Mouse (Mus musculus): ENCODE measurements around the gene Grm4. TPM values are rescaled to one million over a fixed set of nuclear protein-coding genes. Genes with fewer than 3 reads are reported as not detected.

Grm4 gene
- polyA plus RNA-seq, 1 experiment from 2014 or later: 1.3 TPM

DNA sequence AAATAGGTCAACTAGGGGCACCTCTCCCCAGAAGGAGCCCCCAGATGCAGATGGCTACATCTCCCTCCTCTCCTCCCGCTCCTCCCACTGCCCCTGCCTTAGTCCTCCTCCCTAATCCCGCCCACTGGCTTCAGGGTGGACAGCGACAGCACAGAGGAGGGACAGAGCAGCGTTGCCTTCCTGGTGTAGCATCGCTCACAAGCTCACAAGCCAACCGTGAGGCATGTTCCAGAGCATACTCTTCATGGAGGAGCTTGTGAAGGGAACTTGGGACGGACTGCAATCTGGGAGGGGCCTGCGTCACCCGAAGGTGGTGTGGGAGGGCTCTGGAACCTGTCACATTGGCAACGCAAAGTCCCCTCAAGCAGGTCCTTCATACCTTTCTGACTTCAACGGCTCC is 14.8 kb downstream of the Grm4 start:
- H3K9me3 ChIP-seq (ENCODE audit: control insufficient read depth, low read length): no peaks in the 10 kb centered on the region
- peaks cover 18% of the 10 kb centered on the region for H3K4me1 ChIP-seq (replicated peaks; ENCODE audit: control insufficient read depth, insufficient read depth, low read length)
- H3K9ac ChIP-seq (ENCODE audit: low read length): peak overlapping the region; percentile 35; the same call in 1 of the 2 replicates
- H3K27me3 ChIP-seq (ENCODE audit: control insufficient read depth, insufficient read depth, low read length): peaks cover 16% of the 10 kb centered on the region
- no peak for DNase-seq (ENCODE audit: low spot score)
- H3K27ac ChIP-seq (ENCODE audit: low read depth, low read length): no peak overlapping the region
- no peak overlapping the region for H3K4me2 ChIP-seq (ENCODE audit: low read depth, low read length, severe bottlenecking)
- WGBS: 46% methylated on average over 11 of the region's 11 CpGs
- no peak overlapping the region for H3K4me3 ChIP-seq (ENCODE audit: low read depth, low read length)
- ATAC-seq (replicated peaks; ENCODE audit: low FRiP score): no peak
- H3K36me3 ChIP-seq (ENCODE audit: control insufficient read depth, insufficient read depth, low read length): no peaks in the 10 kb centered on the region

DNA sequence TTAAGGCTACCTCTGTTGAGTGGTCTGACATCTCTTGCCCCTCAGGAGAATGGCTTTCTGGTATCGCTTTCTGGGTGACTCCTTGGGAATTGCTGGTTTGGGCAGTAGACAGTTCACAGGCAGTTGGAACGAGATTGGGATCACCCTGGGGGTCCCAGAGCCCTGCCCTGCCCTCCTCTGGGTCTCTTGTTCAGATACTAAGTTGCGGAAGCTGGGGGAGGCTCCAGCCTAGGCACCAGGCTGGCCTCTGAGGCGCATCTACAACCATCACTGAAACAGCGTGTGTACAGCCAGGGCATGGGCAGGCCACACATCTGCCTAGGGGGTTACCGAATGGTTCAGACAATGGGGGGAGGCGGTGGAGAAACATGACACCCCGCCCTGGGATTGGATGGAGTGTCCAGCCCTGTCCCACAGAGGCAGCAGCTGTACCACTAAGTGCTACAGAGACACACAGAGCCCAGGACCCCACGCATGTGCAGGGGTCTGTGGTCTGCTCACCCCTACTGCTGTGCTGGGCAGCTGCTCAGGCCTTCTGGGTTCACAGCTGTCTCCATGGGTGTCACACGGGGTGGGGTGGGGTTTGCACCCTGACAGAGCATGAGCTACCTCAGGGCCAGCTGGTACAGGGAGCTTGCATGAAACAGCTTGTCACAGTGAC is 15.9 kb downstream of the Grm4 start:
- Histone ChIP-seq H3K27me3 (ENCODE audit: control insufficient read depth, insufficient read depth, low read length) (peaks cover 7% of the 10 kb centered on the region), H3K4me1 (replicated peaks; ENCODE audit: control insufficient read depth, insufficient read depth, low read length) (peaks cover 25% of the 10 kb centered on the region), H3K4me2 (ENCODE audit: low read depth, low read length, severe bottlenecking) (no peak overlapping the region), H3K36me3 (ENCODE audit: control insufficient read depth, insufficient read depth, low read length) (no peaks in the 10 kb centered on the region), H3K9me3 (ENCODE audit: control insufficient read depth, low read length) (no peaks in the 10 kb centered on the region), H3K27ac (ENCODE audit: low read depth, low read length) (peak overlapping the region; percentile 55), H3K4me3 (ENCODE audit: low read depth, low read length) (no peak overlapping the region), H3K9ac (ENCODE audit: low read length) (peak overlapping the region; percentile 35)
- WGBS: 18% methylated on average over 10 of the region's 10 CpGs
- peak; percentile 53 for ATAC-seq (replicated peaks; ENCODE audit: low FRiP score)
- DNase-seq (ENCODE audit: low spot score): peak; percentile 81

DNA sequence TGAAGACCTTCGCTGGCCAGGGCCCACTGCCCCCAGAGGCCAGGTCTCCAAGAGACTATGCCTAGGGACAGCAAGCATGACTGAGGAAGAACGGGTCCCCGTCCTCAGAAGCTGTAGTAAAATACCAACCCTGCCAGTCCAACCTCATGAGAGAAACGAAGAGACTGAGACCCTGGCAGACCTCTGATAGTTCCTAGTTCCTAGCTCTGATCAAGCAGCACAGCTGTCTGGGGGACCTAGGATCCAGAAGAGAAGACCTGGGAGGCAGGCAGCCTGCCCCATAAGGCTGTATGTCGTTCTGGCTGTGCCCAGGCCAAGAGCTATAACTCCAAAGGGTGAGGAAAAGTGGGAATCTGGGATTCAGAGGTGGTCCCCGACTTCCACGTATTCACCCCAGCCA is 17.3 kb downstream of the Grm4 start:
- Histone ChIP-seq H3K27ac (ENCODE audit: low read depth, low read length) (no peak overlapping the region), H3K36me3 (ENCODE audit: control insufficient read depth, insufficient read depth, low read length) (no peaks in the 10 kb centered on the region), H3K4me2 (ENCODE audit: low read depth, low read length, severe bottlenecking) (no peak overlapping the region), H3K9me3 (ENCODE audit: control insufficient read depth, low read length) (no peaks in the 10 kb centered on the region), H3K27me3 (ENCODE audit: control insufficient read depth, insufficient read depth, low read length) (peaks cover 1% of the 10 kb centered on the region; the same call in 1 of the 2 replicates), H3K9ac (ENCODE audit: low read length) (no peak overlapping the region), H3K4me3 (ENCODE audit: low read depth, low read length) (no peak overlapping the region), H3K4me1 (replicated peaks; ENCODE audit: control insufficient read depth, insufficient read depth, low read length) (peaks cover 25% of the 10 kb centered on the region)
- DNase-seq (ENCODE audit: low spot score) (no peak), ATAC-seq (replicated peaks; ENCODE audit: low FRiP score) (no peak)
- 71% methylated on average over 7 of the region's 7 CpGs for WGBS

DNA sequence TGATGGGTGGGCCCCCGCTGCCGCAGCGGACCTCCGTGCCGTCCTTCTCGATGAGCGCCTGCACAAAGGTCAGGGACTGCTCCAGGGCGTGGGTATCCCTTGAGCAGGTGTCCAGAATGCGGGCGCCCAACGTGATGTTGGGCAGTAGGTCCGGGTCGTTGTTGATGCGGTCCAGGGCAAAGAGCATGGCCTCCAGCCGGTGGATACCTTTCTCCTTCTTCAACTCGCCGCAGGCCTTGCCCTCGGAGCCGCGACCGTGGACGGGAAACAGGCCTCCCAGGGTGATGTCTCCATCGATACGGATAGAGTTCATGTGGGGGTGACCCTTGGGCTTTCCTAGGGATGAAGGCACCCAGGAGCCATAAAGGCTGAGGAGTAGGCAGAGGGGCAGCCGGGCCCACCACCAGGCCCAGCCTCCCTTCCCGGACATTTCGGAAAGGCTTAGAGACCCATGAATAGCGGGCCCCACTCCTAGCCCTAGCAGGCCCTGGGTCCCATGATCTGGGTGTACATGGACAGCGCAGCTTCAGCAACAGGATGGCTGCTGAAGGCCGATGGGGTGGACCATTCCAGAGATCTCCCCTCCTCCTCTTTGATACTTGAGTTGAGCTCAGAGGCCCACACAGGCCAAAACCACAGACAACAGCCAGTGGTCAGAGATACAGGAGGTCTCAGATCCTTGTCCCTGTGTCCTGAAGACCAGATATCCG is 18.3 kb downstream of the Grm4 start:
- DNase-seq (ENCODE audit: low spot score): no peak
- Histone ChIP-seq H3K27me3 (ENCODE audit: control insufficient read depth, insufficient read depth, low read length) (no peaks in the 10 kb centered on the region), H3K4me3 (ENCODE audit: low read depth, low read length) (no peak overlapping the region), H3K4me2 (ENCODE audit: low read depth, low read length, severe bottlenecking) (no peak overlapping the region), H3K9me3 (ENCODE audit: control insufficient read depth, low read length) (no peaks in the 10 kb centered on the region), H3K4me1 (replicated peaks; ENCODE audit: control insufficient read depth, insufficient read depth, low read length) (peaks cover 25% of the 10 kb centered on the region), H3K9ac (ENCODE audit: low read length) (no peak overlapping the region), H3K36me3 (ENCODE audit: control insufficient read depth, insufficient read depth, low read length) (no peaks in the 10 kb centered on the region), H3K27ac (ENCODE audit: low read depth, low read length) (peak overlapping the region; percentile 84; the same call in 1 of the 2 replicates)
- WGBS: 64% methylated on average over 31 of the region's 31 CpGs
- no peak for ATAC-seq (replicated peaks; ENCODE audit: low FRiP score)

DNA sequence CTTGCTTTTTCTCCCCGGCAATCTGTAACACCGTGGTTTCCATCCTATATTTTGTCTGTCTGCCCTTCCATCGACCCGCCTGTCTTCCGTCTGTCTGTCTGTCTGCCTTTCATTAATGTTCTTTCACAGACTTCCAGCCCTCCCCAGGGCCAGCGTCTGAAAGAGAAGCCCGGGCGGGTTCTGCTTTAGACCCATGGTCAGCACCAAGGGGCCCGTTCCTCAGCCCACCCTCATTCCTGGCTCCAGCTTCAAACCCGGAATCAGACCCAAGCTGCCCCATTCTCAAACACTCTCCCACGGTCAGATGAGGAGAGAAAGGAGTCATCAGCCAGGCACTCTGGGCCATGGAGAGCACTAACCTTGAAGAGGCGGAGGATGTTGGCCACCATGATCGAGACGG is 18.9 kb downstream of the Grm4 start:
- Histone ChIP-seq H3K4me3 (ENCODE audit: low read depth, low read length) (no peak overlapping the region), H3K27me3 (ENCODE audit: control insufficient read depth, insufficient read depth, low read length) (no peaks in the 10 kb centered on the region), H3K9me3 (ENCODE audit: control insufficient read depth, low read length) (no peaks in the 10 kb centered on the region), H3K4me2 (ENCODE audit: low read depth, low read length, severe bottlenecking) (no peak overlapping the region), H3K9ac (ENCODE audit: low read length) (peak overlapping the region; percentile 35; the same call in 1 of the 2 replicates), H3K36me3 (ENCODE audit: control insufficient read depth, insufficient read depth, low read length) (no peaks in the 10 kb centered on the region), H3K27ac (ENCODE audit: low read depth, low read length) (peak overlapping the region; percentile 84), H3K4me1 (replicated peaks; ENCODE audit: control insufficient read depth, insufficient read depth, low read length) (peaks cover 25% of the 10 kb centered on the region)
- no peak for ATAC-seq (replicated peaks; ENCODE audit: low FRiP score)
- DNase-seq (ENCODE audit: low spot score): no peak
- 21% methylated on average over 14 of the region's 14 CpGs for WGBS

DNA sequence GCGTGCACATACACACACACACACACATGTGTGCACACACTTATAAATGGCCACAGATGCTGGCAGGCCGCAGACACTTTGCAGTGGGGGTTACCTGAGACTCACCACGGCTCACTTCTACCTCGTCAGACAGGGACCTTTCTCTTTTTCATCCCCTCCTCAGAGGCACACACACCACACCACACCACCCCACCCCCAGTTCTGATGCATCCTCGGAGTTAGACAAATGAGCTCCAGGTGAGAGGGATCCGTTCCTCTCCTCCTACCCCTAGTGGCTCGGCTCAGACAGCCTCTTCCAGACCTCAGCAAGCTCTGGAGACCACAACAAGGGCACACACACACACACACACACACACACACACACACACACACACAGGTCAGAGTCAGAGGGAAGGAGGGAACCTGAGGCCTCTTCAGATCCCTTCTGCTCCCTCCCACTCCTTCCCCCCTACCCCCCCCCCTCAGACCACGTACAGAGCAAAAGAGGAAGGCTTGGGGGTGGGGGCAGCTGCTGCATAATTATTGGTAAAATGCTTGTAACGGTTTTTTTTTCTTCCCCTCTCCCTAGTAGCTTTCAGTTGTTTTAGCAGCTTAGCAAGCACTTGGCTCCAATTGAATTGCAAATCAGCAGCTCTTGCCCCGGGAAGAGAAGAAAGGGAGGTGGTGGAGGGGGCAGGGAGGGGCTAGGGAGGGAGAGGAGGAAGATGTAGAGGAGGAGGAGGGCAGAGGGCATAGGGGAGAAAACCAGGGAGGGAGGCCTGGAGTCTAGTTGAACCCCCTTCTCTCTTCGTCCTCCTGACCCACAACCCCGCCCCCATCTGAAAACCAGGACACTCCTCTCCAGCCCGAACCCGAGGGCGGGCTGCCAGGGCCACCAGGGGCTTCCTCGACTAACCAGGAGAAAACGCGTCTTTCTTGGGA is 19.6 kb downstream of the Grm4 start:
- peak; percentile 75 for ATAC-seq (replicated peaks; ENCODE audit: low FRiP score)
- peaks cover 25% of the 10 kb centered on the region for H3K4me1 ChIP-seq (replicated peaks; ENCODE audit: control insufficient read depth, insufficient read depth, low read length)
- no peaks in the 10 kb centered on the region for H3K36me3 ChIP-seq (ENCODE audit: control insufficient read depth, insufficient read depth, low read length)
- no peaks in the 10 kb centered on the region for H3K9me3 ChIP-seq (ENCODE audit: control insufficient read depth, low read length)
- no peak overlapping the region for H3K4me3 ChIP-seq (ENCODE audit: low read depth, low read length)
- H3K9ac ChIP-seq (ENCODE audit: low read length): peak overlapping the region; percentile 48; the same call in 1 of the 2 replicates
- H3K4me2 ChIP-seq (ENCODE audit: low read depth, low read length, severe bottlenecking): peak overlapping the region; percentile 2
- peak; percentile 89 for DNase-seq (ENCODE audit: low spot score)
- peak overlapping the region; percentile 92 for H3K27ac ChIP-seq (ENCODE audit: low read depth, low read length)
- no peaks in the 10 kb centered on the region for H3K27me3 ChIP-seq (ENCODE audit: control insufficient read depth, insufficient read depth, low read length)
- WGBS: 3% methylated on average over 18 of the region's 18 CpGs

DNA sequence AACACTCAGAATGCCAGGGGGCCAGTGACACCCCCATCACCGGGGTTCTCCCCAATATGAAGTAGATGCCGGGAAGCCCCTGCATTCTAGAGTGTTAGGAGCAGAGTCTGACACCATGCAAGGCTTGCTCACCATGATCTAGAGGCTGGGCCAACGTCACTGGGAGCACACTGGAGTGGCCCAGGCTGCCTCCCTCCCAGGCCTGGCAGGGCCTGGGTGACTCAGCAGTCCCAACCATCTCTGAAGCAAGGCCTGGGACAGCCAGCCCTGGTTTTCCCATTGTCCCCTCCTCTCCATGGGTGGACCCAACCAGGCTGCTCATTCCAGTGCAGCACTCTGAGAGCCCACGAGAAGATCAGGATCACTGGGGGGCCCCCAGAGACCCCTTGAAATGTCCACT is 20.4 kb downstream of the Grm4 start:
- H3K27ac ChIP-seq (ENCODE audit: low read depth, low read length): peak overlapping the region; percentile 92
- no peak for ATAC-seq (replicated peaks; ENCODE audit: low FRiP score)
- DNase-seq (ENCODE audit: low spot score): no peak
- H3K4me1 ChIP-seq (replicated peaks; ENCODE audit: control insufficient read depth, insufficient read depth, low read length): peaks cover 23% of the 10 kb centered on the region
- H3K27me3 ChIP-seq (ENCODE audit: control insufficient read depth, insufficient read depth, low read length): no peaks in the 10 kb centered on the region
- no peak overlapping the region for H3K4me3 ChIP-seq (ENCODE audit: low read depth, low read length)
- H3K9ac ChIP-seq (ENCODE audit: low read length): peak overlapping the region; percentile 48
- peak overlapping the region; percentile 2 for H3K4me2 ChIP-seq (ENCODE audit: low read depth, low read length, severe bottlenecking)
- H3K9me3 ChIP-seq (ENCODE audit: control insufficient read depth, low read length): no peaks in the 10 kb centered on the region
- 33% methylated on average over 4 of the region's 4 CpGs for WGBS
- no peaks in the 10 kb centered on the region for H3K36me3 ChIP-seq (ENCODE audit: control insufficient read depth, insufficient read depth, low read length)

DNA sequence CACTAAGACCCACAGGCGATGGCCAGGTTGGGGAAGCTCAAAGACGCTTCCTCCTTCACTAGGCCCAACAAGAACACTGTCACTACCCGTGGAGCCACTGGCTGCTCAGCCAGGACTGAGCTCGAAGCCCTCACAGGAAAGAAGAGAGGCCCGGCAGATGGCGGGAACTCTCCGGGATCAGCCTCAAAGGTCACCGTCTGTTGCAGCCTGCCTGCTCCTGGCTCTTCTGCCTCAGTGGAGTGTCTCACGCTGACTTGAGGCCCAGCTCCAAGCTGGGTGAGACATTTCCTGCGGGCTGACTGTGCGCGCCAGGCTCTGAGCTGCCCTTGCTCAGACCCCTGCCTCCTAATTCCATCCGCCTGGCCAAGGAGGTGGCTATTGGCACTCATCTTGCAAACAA is 22.1 kb downstream of the Grm4 start:
- DNase-seq (ENCODE audit: low spot score) (no peak), ATAC-seq (replicated peaks; ENCODE audit: low FRiP score) (no peak)
- Histone ChIP-seq H3K36me3 (ENCODE audit: control insufficient read depth, insufficient read depth, low read length) (no peaks in the 10 kb centered on the region), H3K4me2 (ENCODE audit: low read depth, low read length, severe bottlenecking) (no peak overlapping the region), H3K9ac (ENCODE audit: low read length) (no peak overlapping the region), H3K9me3 (ENCODE audit: control insufficient read depth, low read length) (no peaks in the 10 kb centered on the region), H3K27ac (ENCODE audit: low read depth, low read length) (no peak overlapping the region), H3K27me3 (ENCODE audit: control insufficient read depth, insufficient read depth, low read length) (no peaks in the 10 kb centered on the region), H3K4me1 (replicated peaks; ENCODE audit: control insufficient read depth, insufficient read depth, low read length) (peaks cover 16% of the 10 kb centered on the region), H3K4me3 (ENCODE audit: low read depth, low read length) (no peak overlapping the region)
- WGBS: 80% methylated on average over 13 of the region's 13 CpGs
